Comparison of ENCODE assay signal across 18 mouse cellular contexts in genomic region chr3:122150836-122151235, GRCm38 (mm10).
DNase-seq lines count a peak whose midpoint lies in the region; ATAC-seq lines count a peak whose summit lies in the region.
"Had no signal": no experiment of that assay in that cellular context is flagged by ENCODE, and none has a peak within 500 bp of the region (broad histone marks: within the 10 kb centered on the region; RNA-seq: fewer than 3 reads in every experiment).

No protein-coding gene starts in this region.

- DNase-seq in lung, postnatal 25 days (ENCODE audit: low spot score), result peak; percentile 40
- no peak for DNase-seq in lung, postnatal 4 days
- no peak for DNase-seq in ovary, postnatal 36 days (ENCODE audit: low spot score)
- DNase-seq: adrenal gland, postnatal 36 days; cerebellum, adult 18-20 months; cerebellum, adult 9-10 months; cerebellum, postnatal 14 days; forebrain, postnatal 0 days; gastrocnemius, adult 2 months; gastrocnemius, postnatal 14 days; heart, adult 18-20 months; heart, postnatal 10 days; heart, postnatal 36 days had no signal

- ATAC-seq in common myeloid progenitor, adult 5-6 weeks (replicated peaks; ENCODE audit: low read depth, poor library complexity, severe bottlenecking), result peak; percentile 63
- peak; percentile 32 to 41; a peak in 1 of 4 replicates for ATAC-seq in hematopoietic stem cell, adult 5-6 weeks (replicated peaks in 1 of 2; ENCODE audit: insufficient read depth in 1 of 2, low FRiP score in 2 of 2, low TSS enrichment in 1 of 2, low read depth in 1 of 2, poor library complexity in 2 of 2, severe bottlenecking in 2 of 2)
- no peak for ATAC-seq in megakaryocyte-erythroid progenitor cell, adult 5-6 weeks (replicated peaks; ENCODE audit: low FRiP score, low TSS enrichment, poor library complexity, severe bottlenecking)
- ATAC-seq: activated CD4-positive, CD25-positive, alpha-beta regulatory T cell, adult 4 months; forebrain, embryonic 14.5 days; forebrain, postnatal 0 days had no signal
